Mouse (Mus musculus): Measurements from ENCODE around the gene Carhsp1. TPM values are rescaled to one million over a fixed set of nuclear protein-coding genes. Genes with fewer than 3 reads are reported as not detected.
A peak's percentile ranks its signal among the peaks of the same experiment; 100 is the strongest.

The Carhsp1 gene
- polyA plus RNA-seq, 1 experiment from 2014 or later = 71.2 TPM

GRCm38 (mm10) chr16:8711998-8712397 is 40.0 kb upstream of the Carhsp1 start:
- ATAC-seq = no peak
- peaks cover 96% of the 10 kb centered on the region for H3K36me3 ChIP-seq (replicated peaks; ENCODE audit: insufficient read depth, low read length)
- 86% methylated on average over 9 of the region's 9 CpGs for WGBS (ENCODE audit: insufficient replicate concordance)

GRCm38 (mm10) chr16:8700586-8700985 is 28.6 kb upstream of the Carhsp1 start:
- Histone ChIP-seq H3K4me2 (ENCODE audit: low read depth, low read length) (no peak overlapping the region), H3K27me3 (ENCODE audit: insufficient read depth, low read length) (no peaks in the 10 kb centered on the region), H3K36me3 (replicated peaks; ENCODE audit: insufficient read depth, low read length) (peaks cover 99% of the 10 kb centered on the region), H3K9me3 (ENCODE audit: low read length) (no peaks in the 10 kb centered on the region), H3K4me1 (ENCODE audit: insufficient read depth) (peaks cover 4% of the 10 kb centered on the region; the same call in 1 of the 2 replicates), H3K9ac (replicated peaks) (no peak overlapping the region), H3K27ac (ENCODE audit: low read depth) (0 out of 2 replicates have a peak overlapping the region, but pooled peaks have one; percentile 18), H3K4me3 (ENCODE audit: low read depth, low read length) (no peak overlapping the region)
- ATAC-seq (peak; percentile 85), DNase-seq (peak; percentile 83)
- TF ChIP-seq EP300 (IDR thresholded peaks at IDR 0.05; ENCODE audit: low read depth) (no peak), CTCF (IDR thresholded peaks at IDR 0.05; ENCODE audit: low read depth) (no peak)
- WGBS (ENCODE audit: insufficient replicate concordance) = 70% methylated on average over 3 of the region's 3 CpGs

More at GRCm38 (mm10) chr16:8711998-8712397, 40.0 kb upstream of the Carhsp1 start:
- Histone ChIP-seq H3K9me3 (ENCODE audit: low read length) (no peaks in the 10 kb centered on the region), H3K27ac (ENCODE audit: low read depth) (no peak overlapping the region), H3K4me3 (ENCODE audit: low read depth, low read length) (no peak overlapping the region), H3K4me2 (ENCODE audit: low read depth, low read length) (no peak overlapping the region), H3K27me3 (ENCODE audit: insufficient read depth, low read length) (no peaks in the 10 kb centered on the region), H3K4me1 (ENCODE audit: insufficient read depth) (no peaks in the 10 kb centered on the region), H3K9ac (replicated peaks) (no peak overlapping the region)
- TF ChIP-seq CTCF (IDR thresholded peaks at IDR 0.05; ENCODE audit: low read depth) = no peak
- no peak for TF ChIP-seq EP300 (IDR thresholded peaks at IDR 0.05; ENCODE audit: low read depth)
- DNase-seq = no peak

- Histone ChIP-seq H3K9ac (replicated peaks) (no peak overlapping the region), H3K4me3 (ENCODE audit: low read depth, low read length) (no peak overlapping the region), H3K4me1 (ENCODE audit: insufficient read depth) (peaks cover 4% of the 10 kb centered on the region; the same call in 1 of the 2 replicates), H3K27ac (ENCODE audit: low read depth) (no peak overlapping the region), H3K9me3 (ENCODE audit: low read length) (no peaks in the 10 kb centered on the region), H3K4me2 (ENCODE audit: low read depth, low read length) (no peak overlapping the region), H3K36me3 (replicated peaks; ENCODE audit: insufficient read depth, low read length) (peaks cover 98% of the 10 kb centered on the region), H3K27me3 (ENCODE audit: insufficient read depth, low read length) (no peaks in the 10 kb centered on the region)
- TF ChIP-seq EP300 (IDR thresholded peaks at IDR 0.05; ENCODE audit: low read depth) (no peak), CTCF (IDR thresholded peaks at IDR 0.05; ENCODE audit: low read depth) (no peak)
- WGBS (ENCODE audit: insufficient replicate concordance) = 90% methylated on average over 8 of the region's 8 CpGs
- ATAC-seq (no peak), DNase-seq (no peak)
Observed at GRCm38 (mm10) chr16:8699556-8699955, 27.6 kb upstream of the Carhsp1 start.

- Histone ChIP-seq H3K9ac (replicated peaks) (no peak overlapping the region), H3K9me3 (ENCODE audit: low read length) (no peaks in the 10 kb centered on the region), H3K4me2 (ENCODE audit: low read depth, low read length) (no peak overlapping the region), H3K4me1 (ENCODE audit: insufficient read depth) (peaks cover 19% of the 10 kb centered on the region), H3K36me3 (replicated peaks; ENCODE audit: insufficient read depth, low read length) (peaks cover 82% of the 10 kb centered on the region), H3K4me3 (ENCODE audit: low read depth, low read length) (no peak overlapping the region), H3K27ac (ENCODE audit: low read depth) (no peak overlapping the region), H3K27me3 (ENCODE audit: insufficient read depth, low read length) (no peaks in the 10 kb centered on the region)
- ATAC-seq (no peak), DNase-seq (no peak)
- 90% methylated on average over 7 of the region's 7 CpGs for WGBS (ENCODE audit: insufficient replicate concordance)
- TF ChIP-seq EP300 (IDR thresholded peaks at IDR 0.05; ENCODE audit: low read depth) (no peak), CTCF (IDR thresholded peaks at IDR 0.05; ENCODE audit: low read depth) (no peak)
Observed at GRCm38 (mm10) chr16:8691206-8691605, 19.3 kb upstream of the Carhsp1 start.

- 93% methylated on average over 11 of the region's 11 CpGs for WGBS (ENCODE audit: insufficient replicate concordance)
- no peaks in the 10 kb centered on the region for H3K9me3 ChIP-seq (ENCODE audit: low read length)
- H3K27me3 ChIP-seq (ENCODE audit: insufficient read depth, low read length) = no peaks in the 10 kb centered on the region
- 0 out of 2 replicates have a peak overlapping the region, but pooled peaks have one; percentile 30 for H3K27ac ChIP-seq (ENCODE audit: low read depth)
- TF ChIP-seq EP300 (IDR thresholded peaks at IDR 0.05; ENCODE audit: low read depth) (no peak), CTCF (IDR thresholded peaks at IDR 0.05; ENCODE audit: low read depth) (no peak)
- peaks cover 26% of the 10 kb centered on the region for H3K4me1 ChIP-seq (ENCODE audit: insufficient read depth)
- H3K9ac ChIP-seq (replicated peaks) = no peak overlapping the region
- no peak overlapping the region for H3K4me3 ChIP-seq (ENCODE audit: low read depth, low read length)
- ATAC-seq (no peak), DNase-seq (no peak)
- peaks cover 72% of the 10 kb centered on the region for H3K36me3 ChIP-seq (replicated peaks; ENCODE audit: insufficient read depth, low read length)
- no peak overlapping the region for H3K4me2 ChIP-seq (ENCODE audit: low read depth, low read length)
Observed at GRCm38 (mm10) chr16:8689979-8690656, 18.2 kb upstream of the Carhsp1 start.

- DNase-seq (no peak), ATAC-seq (no peak)
- Histone ChIP-seq H3K9ac (replicated peaks) (peak overlapping the region; percentile 59), H3K4me3 (ENCODE audit: low read depth, low read length) (no peak overlapping the region), H3K4me2 (ENCODE audit: low read depth, low read length) (peak overlapping the region; percentile 62), H3K27me3 (ENCODE audit: insufficient read depth, low read length) (no peaks in the 10 kb centered on the region), H3K9me3 (ENCODE audit: low read length) (no peaks in the 10 kb centered on the region), H3K4me1 (ENCODE audit: insufficient read depth) (peaks cover 26% of the 10 kb centered on the region), H3K27ac (ENCODE audit: low read depth) (peak overlapping the region; percentile 92), H3K36me3 (replicated peaks; ENCODE audit: insufficient read depth, low read length) (peaks cover 52% of the 10 kb centered on the region)
- no peak for TF ChIP-seq CTCF (IDR thresholded peaks at IDR 0.05; ENCODE audit: low read depth)
- no peak for TF ChIP-seq EP300 (IDR thresholded peaks at IDR 0.05; ENCODE audit: low read depth)
Observed at GRCm38 (mm10) chr16:8687559-8688112, 15.7 kb upstream of the Carhsp1 start.

Measured in liver, postnatal 0 days (tissue).